Mouse (Mus musculus) ES-E14 (cell line): Measurements from ENCODE around the gene Cdc42ep1.

Experiments
- CHD2 ChIP-seq: IDR thresholded peaks from 2 replicates; pipeline ENCODE4 v1.6.1; 2014; ENCODE audit warnings: mild to moderate bottlenecking, low read depth, low read length, inconsistent platforms
- MAFK ChIP-seq: IDR thresholded peaks from 2 replicates; pipeline ENCODE4 v1.6.1; 2014; ENCODE audit warnings: mild to moderate bottlenecking, low read depth, low read length, inconsistent platforms; ENCODE audit not compliant: insufficient read depth
- ZC3H11A ChIP-seq: IDR thresholded peaks from 2 replicates; pipeline ENCODE4 v1.6.1; 2012; ENCODE audit warnings: low read depth, mild to moderate bottlenecking, inconsistent platforms, low read length, borderline replicate concordance

- TF ChIP-seq ZC3H11A, result no peak
- TF ChIP-seq CHD2, result no peak
- TF ChIP-seq MAFK, result no peak
These were observed 10.4 kb upstream of the Cdc42ep1 start for GRCm38 (mm10) chr15:78831720-78832657.
